Mouse (Mus musculus): ENCODE measurements around the gene Tmem132e. TPM values are rescaled to one million over a fixed set of nuclear protein-coding genes. Genes with fewer than 3 reads are reported as not detected.
A peak's percentile ranks its signal among the peaks of the same experiment; 100 is the strongest.

Gene Tmem132e
- polyA plus RNA-seq, 1 experiment, result 15.4 TPM

DNA sequence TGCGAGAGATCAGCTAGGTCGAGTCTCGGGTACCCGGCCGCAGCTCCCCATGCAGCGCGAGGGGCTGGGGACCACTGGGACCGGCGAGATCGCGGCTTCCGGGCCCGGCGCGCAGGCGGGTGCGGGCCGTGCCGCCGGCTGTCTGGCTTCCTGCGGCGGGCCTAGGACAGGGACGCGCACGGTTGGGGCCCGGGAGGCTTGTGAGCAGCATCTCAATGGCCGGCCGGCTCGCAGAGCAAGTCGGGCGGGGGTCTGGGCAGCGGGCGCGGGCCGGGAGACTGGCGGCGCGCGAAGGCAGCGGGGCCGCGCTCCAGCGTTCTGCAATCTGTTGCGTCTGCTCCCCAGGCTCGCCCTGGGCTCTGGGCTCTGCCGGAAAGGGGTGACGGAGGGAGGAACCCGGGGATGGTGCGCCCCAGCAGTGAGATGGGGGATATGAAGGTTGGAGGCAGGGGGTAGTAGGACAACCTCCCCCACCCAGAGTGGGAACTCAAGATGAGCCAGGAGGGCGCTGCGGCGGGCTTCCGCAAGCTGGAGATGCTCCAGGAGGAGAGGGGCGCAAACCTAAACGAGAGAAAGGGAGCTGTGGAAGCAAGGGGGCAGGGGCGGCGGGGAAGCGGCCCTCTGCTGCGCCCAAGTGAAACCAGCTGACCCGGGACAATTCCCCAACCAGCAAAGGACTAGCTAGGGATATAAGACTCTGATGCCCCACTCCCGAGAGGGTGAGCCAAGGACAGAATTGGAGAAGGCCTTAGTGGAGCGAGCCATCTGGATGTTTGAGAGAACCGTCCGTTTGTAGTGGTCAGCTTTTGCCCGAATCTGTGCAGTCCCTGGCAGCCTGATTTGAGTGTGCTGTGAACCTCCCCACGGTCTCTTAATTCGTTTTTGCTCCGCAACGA, 944 bp downstream of the Tmem132e start:
- DNase-seq (ENCODE audit: low read depth), result peak; percentile 68
- no peak for TF ChIP-seq CTCF (IDR thresholded peaks at IDR 0.05; ENCODE audit: borderline replicate concordance, extremely low read depth, insufficient read depth, insufficient read length)

DNA sequence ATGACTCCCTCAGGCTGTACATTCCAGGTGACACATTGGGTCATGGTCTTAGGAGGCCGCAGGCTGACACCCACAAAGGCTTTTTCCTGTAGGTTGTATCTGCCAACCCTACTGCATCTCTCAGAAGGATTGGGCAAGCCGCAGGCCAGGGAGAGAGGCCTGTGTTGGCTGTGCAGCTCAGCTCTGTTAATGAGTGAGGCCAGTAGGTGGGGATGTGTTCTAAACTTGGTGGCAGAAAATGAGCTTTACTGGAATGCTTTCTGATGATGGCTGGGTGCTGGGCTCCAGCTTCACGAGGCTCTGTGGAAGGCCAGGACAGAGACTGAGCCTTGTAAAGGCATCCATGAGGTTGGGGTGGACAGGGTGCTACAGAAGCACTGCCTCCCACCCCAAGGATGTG, 3.6 kb downstream of the Tmem132e start:
- peak; percentile 20; the same call in 1 of the 2 replicates for TF ChIP-seq CTCF (IDR thresholded peaks at IDR 0.05; ENCODE audit: borderline replicate concordance, extremely low read depth, insufficient read depth, insufficient read length)
- TF ChIP-seq POLR2A (IDR thresholded peaks at IDR 0.05; ENCODE audit: borderline replicate concordance, extremely low read depth, insufficient read depth, insufficient read length, poor library complexity, severe bottlenecking), result no peak
- DNase-seq (ENCODE audit: low read depth), result peak; percentile 57

DNA sequence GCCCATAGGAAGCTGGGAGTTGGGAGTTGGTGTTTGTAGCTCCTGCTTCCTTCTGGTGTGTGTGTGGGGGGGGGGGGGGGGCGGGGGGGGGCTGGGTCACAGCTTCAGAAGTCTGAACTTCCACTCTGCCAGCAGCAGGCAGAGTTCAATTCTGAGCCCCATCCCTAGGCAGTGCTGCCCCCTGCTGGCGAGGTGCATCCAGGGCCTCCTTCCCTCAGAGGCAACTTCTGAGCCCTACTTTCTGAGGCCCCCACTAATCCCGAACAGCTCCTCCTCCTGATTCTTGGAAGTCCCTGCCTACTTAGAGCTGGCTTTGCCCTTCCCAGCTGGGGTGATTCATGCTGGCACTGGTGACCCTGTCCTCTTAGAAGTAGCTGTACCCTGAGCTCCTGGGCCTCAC, 10.9 kb downstream of the Tmem132e start:
- TF ChIP-seq CTCF (IDR thresholded peaks at IDR 0.05; ENCODE audit: borderline replicate concordance, extremely low read depth, insufficient read depth, insufficient read length) (peak; percentile 69), POLR2A (IDR thresholded peaks at IDR 0.05; ENCODE audit: borderline replicate concordance, extremely low read depth, insufficient read depth, insufficient read length, poor library complexity, severe bottlenecking) (no peak)
- DNase-seq (ENCODE audit: low read depth), result no peak

DNA sequence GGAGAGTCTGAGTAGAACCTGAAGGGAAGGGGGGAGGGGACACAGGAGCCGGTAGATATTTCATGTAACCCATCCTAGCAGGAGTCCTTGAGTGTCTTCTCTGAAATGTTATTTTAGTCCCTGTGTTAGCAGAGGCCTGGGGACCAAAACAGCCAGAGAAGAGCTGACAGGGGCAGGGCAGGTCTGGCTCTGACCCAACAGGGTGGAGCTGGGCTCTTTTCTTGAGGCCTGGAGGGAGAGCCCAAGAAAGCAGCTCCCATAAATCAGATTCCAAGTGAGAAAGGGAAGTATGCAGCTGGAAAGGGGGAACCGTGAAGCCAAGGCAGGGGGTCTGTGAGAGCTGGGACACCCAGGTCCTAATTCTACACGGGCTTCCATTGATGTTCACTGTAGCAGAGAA, 16.9 kb downstream of the Tmem132e start:
- no peak for DNase-seq (ENCODE audit: low read depth)
- TF ChIP-seq POLR2A (IDR thresholded peaks at IDR 0.05; ENCODE audit: borderline replicate concordance, extremely low read depth, insufficient read depth, insufficient read length, poor library complexity, severe bottlenecking), result no peak
- TF ChIP-seq CTCF (IDR thresholded peaks at IDR 0.05; ENCODE audit: borderline replicate concordance, extremely low read depth, insufficient read depth, insufficient read length), result no peak

DNA sequence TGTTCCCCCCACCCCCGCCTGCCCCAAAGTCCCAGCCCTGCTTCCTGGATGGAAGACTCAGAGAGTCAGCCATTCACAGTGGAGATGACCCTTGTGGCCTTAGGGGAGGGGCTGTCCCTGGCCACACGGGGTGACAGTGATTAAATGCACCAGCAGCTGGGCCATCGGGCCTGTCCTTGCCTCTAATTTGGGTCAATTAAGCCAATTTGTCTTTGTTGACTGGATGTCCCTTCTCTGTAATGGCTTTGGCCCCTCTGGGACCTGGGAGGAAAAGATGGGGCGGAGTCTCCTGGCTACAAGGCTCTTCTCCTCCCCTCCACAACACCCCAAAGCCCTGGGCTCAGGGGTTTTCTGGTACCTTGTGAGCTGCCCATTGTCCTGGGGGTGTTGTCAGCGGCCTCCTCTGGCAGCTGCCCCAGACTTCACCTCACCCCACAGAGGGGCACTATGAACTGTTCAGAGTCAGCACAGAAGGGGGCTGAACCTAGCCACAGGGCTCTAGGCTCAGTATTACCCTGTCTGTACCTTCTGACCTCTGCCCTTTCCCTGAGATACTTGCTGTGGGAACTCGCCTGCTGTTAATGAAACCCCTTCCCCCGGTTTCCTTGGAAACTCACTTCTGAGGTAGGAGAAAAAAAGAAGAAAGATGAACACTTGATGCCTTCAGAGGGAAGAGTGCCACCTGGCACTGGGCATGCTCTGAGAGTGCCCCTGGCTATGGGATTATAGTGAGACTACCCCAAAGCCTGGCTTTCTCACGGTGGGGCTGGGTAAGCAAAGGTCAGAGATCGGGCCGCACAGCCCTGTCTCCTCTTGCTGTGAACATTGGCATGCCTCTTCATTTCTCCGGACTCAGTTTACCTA, 17.9 kb downstream of the Tmem132e start:
- DNase-seq (ENCODE audit: low read depth), result no peak
- no peak for TF ChIP-seq CTCF (IDR thresholded peaks at IDR 0.05; ENCODE audit: borderline replicate concordance, extremely low read depth, insufficient read depth, insufficient read length)
- no peak for TF ChIP-seq POLR2A (IDR thresholded peaks at IDR 0.05; ENCODE audit: borderline replicate concordance, extremely low read depth, insufficient read depth, insufficient read length, poor library complexity, severe bottlenecking)

DNA sequence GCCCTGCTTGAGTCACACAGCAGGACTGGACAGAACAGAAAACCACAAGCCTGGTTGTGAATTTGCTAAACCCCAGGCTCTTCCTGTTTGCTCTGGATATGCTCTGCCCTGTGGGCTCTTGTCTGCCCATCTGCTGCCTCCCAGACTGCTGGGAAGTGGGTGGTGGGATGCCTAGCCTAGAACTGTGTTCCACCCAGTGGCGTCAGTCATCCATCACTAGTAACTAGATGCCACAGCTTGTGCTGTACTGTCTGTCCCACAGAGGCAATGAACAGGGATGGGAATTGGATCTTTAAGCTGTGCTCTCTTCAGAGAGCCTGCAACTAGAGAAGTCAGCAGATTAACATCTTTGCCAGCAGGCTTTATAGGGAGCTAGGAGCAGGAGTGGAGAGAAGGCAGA, 23.8 kb downstream of the Tmem132e start:
- TF ChIP-seq CTCF (IDR thresholded peaks at IDR 0.05; ENCODE audit: borderline replicate concordance, extremely low read depth, insufficient read depth, insufficient read length) (no peak), POLR2A (IDR thresholded peaks at IDR 0.05; ENCODE audit: borderline replicate concordance, extremely low read depth, insufficient read depth, insufficient read length, poor library complexity, severe bottlenecking) (no peak)
- DNase-seq (ENCODE audit: low read depth), result no peak

DNA sequence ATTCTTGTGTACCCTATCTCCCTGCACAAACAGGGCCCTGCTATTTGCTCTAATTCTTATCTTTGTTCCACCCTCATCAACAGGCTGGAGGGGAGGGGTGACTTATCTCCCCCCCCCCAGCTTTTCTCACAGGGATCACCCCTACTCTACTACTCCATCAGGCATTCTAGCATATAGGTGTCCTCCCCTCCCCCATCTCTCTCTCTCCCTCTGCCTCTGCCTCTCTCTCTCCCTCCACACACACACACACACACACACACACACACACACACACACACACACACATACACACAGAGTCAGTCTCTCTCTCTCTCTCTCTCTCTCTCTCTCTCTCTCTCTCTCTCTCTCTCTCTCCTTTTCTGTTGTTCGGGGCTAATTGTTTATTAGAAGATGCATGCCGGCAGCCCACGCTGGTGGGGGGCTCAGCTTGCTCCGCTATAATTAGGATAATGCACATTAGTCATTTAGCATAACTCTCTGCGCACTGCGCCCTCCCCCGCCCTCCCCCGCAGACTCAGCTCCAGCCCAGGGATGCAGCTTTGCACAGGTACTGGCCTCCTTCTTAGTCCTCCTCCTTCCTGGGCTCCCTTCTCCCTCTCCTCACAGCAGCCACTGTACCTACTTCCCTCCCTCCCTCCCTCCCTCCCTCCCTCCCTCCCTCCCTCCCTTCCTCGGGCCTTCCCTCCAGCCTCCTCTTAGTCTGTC, 29.8 kb downstream of the Tmem132e start:
- peak; percentile 58 for DNase-seq (ENCODE audit: low read depth)
- no peak for TF ChIP-seq POLR2A (IDR thresholded peaks at IDR 0.05; ENCODE audit: borderline replicate concordance, extremely low read depth, insufficient read depth, insufficient read length, poor library complexity, severe bottlenecking)

DNA sequence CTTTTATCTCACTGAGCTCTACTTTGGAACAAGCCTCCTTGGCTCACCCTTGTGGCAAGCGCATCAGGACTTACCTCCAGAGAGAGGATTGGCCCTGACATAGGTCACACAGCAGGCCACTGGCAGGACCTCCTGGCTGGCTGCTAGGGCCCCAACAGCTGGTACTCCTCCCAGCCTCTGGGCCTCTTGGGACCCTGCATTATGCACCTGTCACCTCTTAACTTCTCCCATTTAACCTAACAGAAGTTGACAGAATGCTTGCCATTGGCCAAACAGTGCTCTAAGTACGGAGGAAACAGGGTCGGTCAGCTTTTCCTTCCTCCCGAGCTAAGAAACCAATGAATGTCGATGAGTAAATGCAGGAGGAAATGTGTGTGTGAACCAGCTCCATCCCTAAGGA, 33.2 kb downstream of the Tmem132e start:
- peak; percentile 2 for DNase-seq (ENCODE audit: low read depth)
- no peak for TF ChIP-seq POLR2A (IDR thresholded peaks at IDR 0.05; ENCODE audit: borderline replicate concordance, extremely low read depth, insufficient read depth, insufficient read length, poor library complexity, severe bottlenecking)
- TF ChIP-seq CTCF (IDR thresholded peaks at IDR 0.05; ENCODE audit: borderline replicate concordance, extremely low read depth, insufficient read depth, insufficient read length), result no peak

DNA sequence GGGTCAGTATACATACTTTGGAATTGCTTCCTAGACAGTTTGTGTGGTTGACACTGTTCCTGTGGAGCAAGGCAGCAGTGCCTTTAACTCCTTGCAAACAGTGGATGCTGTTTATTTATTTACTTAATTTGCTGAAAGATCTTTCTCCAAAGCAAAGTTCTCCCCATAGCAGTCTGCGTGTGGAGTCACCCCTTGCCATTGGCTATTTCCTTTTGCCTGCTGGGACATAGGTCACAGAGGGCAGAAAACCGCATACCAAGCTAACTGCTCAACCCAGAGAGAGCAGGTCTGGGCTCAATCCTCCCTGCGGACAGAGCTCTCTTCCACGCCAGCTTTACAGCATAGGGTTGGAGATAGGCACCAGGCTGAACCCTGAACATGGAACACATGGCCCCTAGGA, 34.8 kb downstream of the Tmem132e start:
- no peak for TF ChIP-seq CTCF (IDR thresholded peaks at IDR 0.05; ENCODE audit: borderline replicate concordance, extremely low read depth, insufficient read depth, insufficient read length)
- TF ChIP-seq POLR2A (IDR thresholded peaks at IDR 0.05; ENCODE audit: borderline replicate concordance, extremely low read depth, insufficient read depth, insufficient read length, poor library complexity, severe bottlenecking), result no peak

DNA sequence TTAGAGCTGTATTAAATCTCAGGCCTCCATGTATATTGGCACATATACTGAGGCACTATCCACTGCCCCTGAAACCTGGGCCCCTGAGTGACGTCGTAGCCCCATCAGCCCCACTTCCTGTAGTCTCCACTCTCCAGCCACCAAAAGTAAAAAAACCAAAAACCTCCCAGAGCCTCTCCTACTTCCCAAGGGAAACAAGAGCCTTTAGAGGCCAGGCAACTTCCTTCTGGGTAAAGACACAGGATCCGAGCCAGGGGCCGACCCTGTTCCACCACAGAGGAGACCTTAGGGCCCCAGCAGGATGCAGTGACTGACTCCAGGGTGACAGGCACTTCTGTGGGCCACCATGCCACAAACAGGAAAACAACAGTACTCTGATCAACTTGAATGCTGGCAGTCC, 40.1 kb downstream of the Tmem132e start:
- DNase-seq (ENCODE audit: low read depth), result no peak

More for the DNA sequence above, 34.8 kb downstream of the Tmem132e start:
- DNase-seq (ENCODE audit: low read depth), result peak; percentile 13

More for the DNA sequence above, 40.1 kb downstream of the Tmem132e start:
- TF ChIP-seq CTCF (IDR thresholded peaks at IDR 0.05; ENCODE audit: borderline replicate concordance, extremely low read depth, insufficient read depth, insufficient read length) (no peak), POLR2A (IDR thresholded peaks at IDR 0.05; ENCODE audit: borderline replicate concordance, extremely low read depth, insufficient read depth, insufficient read length, poor library complexity, severe bottlenecking) (no peak)

All from brain, embryonic 14.5 days (tissue).